Mouse (Mus musculus) G1E-ER4 (cell line): Measurements from ENCODE around the gene Csnk1g2. TPM values are rescaled to one million over a fixed set of nuclear protein-coding genes. Genes with fewer than 3 reads are reported as not detected.

Source experiments
- GATA1 ChIP-seq: IDR thresholded peaks from one replicate; pipeline ENCODE4 v1.8.0; 2012; ENCODE audit warnings: low read length, inconsistent platforms
- polyA plus RNA-seq: library from polyadenylated mRNA; stranded (reverse); fragments of >175 nt; gene quantifications from 2 replicates; pipeline ENCODE4 v1.2.3, GENCODE M21; 2012

Gene Csnk1g2
- polyA plus RNA-seq, 1 experiment = 522 TPM

DNA sequence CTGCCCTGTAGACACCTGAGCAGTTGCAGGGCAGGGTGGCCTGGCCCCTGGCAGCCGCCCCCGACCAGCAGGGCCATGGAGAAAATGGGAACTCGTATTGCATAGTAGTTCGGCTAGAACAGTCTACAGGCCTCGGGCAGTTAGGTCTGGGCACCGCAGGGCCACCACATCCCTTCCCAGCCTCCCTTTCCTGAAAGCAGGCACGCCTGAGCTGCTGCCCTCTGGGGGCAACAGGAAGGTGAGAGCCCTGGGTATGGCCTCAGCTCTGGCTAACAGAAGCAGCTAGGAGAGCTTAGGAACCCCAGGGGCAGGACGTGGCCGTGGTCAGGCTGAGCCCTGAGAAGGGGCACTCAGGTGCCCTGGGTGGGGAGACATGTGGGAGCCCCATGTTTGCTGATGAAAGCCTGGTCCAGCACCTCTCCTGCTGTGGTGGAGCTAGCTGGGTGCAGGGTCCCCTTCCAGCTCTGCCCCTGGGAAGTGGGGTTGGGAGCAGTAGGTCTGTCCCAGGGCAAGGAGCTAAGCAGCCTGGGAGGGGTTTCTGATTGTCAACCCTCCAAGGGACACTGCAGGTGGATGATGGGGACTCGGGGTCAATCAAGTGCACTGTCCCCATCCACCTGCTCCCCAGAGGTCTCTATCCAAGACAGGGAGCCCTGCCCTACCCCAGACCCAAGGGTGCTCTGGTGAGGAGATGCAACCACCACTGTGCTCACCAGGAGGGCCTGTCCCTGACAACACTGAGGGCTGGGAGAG lies 43.5 kb downstream of the Csnk1g2 start:
- TF ChIP-seq GATA1 = no peak

- no peak for TF ChIP-seq GATA1
Measured at GRCm38 (mm10) chr10:80666837-80667412, 44.3 kb downstream of the Csnk1g2 start.

GRCm38 (mm10) chr10:80668614-80669013 lies 46.0 kb downstream of the Csnk1g2 start:
- TF ChIP-seq GATA1 = no peak

DNA sequence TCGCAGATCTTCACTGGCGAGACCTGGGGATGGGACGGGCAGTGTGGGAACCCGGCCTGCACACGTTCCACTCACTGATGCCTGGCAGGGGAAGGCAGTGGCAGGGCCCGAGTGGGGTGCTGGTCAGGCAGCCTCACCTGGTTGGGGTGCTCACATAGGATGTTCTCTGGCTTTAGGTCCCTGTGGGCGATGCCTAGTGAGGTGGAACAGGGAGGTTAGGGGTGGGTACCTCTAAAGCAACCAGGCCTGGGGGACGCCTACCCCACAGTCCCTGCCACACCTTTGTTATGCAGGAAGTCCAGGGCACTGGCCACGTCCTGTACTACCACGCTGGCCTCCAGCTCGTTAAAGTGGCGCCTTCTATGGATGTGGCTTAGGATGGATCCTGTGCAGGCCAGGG lies 46.4 kb downstream of the Csnk1g2 start:
- TF ChIP-seq GATA1 = no peak

DNA sequence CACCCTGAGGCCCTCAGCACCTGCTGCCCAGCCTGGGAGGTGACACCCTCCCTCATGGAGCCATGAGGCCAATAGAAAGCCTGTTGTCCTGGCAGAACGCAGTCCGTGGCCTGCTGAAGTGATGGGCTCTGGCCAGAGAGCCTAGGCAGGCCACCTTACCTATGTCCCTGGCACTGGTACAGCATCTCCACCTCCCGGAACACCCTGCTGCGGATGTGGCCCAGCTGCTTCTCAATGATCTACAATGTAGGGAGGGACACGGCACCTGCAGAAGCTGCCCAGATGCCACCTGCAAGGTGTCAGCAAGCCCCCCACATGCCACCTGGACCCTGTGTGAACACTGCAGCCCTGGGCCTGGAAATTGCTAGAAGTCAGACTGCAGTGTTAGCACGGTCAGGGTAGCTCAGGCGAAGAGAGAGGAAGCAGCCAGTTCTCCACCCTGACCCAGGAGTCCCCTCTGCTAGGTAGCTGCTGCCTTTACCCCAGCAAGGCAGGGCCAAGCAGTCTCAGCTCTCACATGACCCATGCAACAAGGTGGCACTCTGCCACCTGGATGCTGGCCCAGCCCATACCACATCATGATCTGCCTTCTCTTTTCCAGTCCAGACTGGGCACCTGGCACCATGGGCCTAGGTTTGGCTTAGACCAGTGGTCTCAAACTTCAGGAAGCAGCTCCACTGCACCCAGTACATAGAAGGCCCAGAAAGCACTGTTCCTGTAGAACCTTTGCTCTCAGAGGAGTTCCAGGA lies 47.3 kb downstream of the Csnk1g2 start:
- TF ChIP-seq GATA1 = no peak

DNA sequence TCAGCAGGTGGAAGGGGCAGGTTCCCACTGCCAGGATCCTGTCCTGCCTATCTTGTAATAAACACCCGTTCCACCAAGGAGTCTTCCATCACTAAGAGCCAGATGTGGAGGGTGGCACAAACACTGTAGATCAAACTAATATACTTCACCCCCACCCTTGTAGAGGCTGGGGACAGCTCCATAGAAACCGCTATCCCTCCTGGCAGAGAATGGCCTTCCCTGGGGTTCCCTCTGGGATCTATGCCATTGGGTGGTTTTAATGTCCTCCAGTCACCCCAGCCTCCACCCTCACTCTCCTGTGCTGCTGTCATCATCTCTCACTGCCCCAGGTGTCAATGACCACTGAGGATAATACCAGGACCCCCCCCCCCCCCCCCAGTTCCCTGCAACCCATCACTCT lies 47.9 kb downstream of the Csnk1g2 start:
- no peak for TF ChIP-seq GATA1

- TF ChIP-seq GATA1 = no peak
Measured at GRCm38 (mm10) chr10:80671251-80671650, 48.6 kb downstream of the Csnk1g2 start.

GRCm38 (mm10) chr10:80671936-80672690 lies 49.5 kb downstream of the Csnk1g2 start:
- no peak for TF ChIP-seq GATA1

GRCm38 (mm10) chr10:80673690-80674089 lies 51.1 kb downstream of the Csnk1g2 start:
- TF ChIP-seq GATA1 = no peak

DNA sequence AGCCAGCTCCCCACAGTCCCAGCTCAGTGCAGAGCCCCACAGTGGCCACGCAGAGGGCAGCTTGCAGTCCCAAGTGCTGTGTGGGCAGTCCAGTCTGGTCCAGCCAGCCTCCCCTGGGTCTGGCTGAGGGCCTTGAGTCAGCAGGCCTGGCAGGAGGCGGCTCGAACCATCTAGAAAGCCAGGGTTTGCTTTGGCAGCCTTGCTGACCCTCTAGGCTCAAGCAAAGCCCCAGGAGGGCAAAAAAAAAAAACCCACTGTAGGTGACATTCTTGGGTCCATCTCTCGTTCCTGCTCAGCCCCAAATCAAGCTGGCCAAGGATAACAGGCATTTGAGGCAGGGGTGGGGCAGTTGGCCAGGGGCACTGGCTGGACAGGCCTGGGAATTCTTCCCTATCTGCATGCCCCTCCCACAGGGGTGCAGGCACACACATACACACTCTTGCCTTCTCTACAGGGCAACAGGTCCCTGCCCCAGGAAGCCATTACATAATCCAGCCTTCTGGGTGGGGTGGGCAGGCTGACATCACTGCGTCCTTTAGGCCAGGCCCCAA lies 51.6 kb downstream of the Csnk1g2 start:
- TF ChIP-seq GATA1 = no peak

DNA sequence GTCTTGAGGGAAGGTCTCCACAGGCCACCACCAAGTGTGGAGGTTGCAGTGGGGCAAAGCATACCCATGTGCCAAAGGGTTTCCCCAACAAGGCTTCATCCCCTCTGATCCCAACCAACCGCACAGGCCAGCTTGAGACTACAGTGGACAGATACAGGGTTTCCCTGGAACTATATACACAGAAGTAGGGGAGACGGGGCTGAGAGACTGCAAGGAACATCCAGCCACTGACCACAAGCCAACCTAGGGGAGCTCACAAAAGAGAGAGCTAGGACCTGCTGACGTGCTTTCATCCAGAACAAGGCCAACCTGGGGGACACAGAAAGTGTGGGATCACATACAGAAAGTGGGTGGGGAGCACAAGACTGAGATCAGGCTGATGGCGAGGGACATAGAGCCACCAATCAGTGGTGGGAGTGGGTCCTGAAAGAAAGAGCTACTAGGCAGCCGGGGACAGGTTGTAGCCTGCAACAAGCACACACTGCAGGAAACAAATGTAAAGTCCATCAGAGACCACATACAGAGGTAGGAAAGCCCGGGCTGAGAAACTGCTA lies 52.3 kb downstream of the Csnk1g2 start:
- no peak for TF ChIP-seq GATA1

DNA sequence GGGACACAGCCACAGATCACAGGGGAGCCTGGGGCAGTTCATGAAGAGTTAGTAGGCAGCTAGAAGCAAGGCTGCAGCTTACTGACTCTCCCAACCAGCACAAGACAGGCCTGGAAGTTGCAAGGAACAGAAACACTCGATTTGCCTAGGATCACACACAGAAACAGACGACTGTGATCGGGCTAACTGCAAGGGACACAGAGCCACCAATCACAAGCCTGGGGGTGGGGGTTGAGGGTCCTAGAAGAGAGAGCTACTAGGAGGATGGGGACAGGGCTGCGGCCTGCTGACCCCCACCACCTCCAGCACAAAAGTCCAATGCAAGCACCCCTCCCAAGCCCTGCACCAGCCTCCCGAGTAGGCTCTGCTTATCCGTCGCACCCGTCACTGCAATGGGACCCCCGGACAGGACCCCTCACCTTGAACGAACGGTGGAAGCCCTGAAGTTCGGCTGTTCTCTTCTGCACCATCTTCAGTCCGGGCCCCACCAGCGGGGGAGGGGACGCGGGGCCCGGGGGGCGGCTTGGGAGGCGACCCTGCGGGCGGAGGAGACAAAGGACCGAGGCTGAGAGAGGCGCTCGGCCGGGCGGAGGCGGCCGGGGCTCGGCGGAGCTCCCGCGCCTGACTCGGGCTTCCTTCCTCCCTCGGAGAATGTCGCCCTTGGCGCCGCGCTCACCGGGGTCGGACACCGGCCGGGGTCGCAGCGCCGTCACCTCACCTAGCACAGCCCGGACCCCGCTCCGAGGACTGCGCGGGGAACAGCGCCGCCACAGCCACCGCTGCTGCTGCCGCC lies 53.0 kb downstream of the Csnk1g2 start:
- no peak for TF ChIP-seq GATA1

GRCm38 (mm10) chr10:80676198-80676928 lies 53.7 kb downstream of the Csnk1g2 start:
- no peak for TF ChIP-seq GATA1

- no peak for TF ChIP-seq GATA1
Measured at GRCm38 (mm10) chr10:80677128-80677875, 54.7 kb downstream of the Csnk1g2 start.
